Mouse (Mus musculus): ENCODE data around the gene Pam.

GRCm38 (mm10) chr1:98078735-98079134, 16.7 kb downstream of the Pam start:
- TF ChIP-seq CTCF (IDR thresholded peaks at IDR 0.05; ENCODE audit: low read depth, low read length): no peak
- no peak for TF ChIP-seq POLR2A (IDR thresholded peaks at IDR 0.05; ENCODE audit: extremely low read depth, insufficient read depth, low read length)
